Mouse (Mus musculus) G1E (cell line): ENCODE measurements at regions not wholly inside any gene's neighbourhood (a gene's known extent, or its start where the extent isn't known, plus 50 kb on each side); places are given as distances from the start of the nearest gene placed in this dataset.

Source experiments
- ATAC-seq: 2 replicates; pipeline ENCODE4 v1.8.0; 2016; ENCODE audit warnings: mild to moderate bottlenecking; ENCODE audit not compliant: insufficient number of reproducible peaks, poor library complexity, low FRiP score, severe bottlenecking; ENCODE audit errors: extremely low read depth
- DNase-seq: peaks from one replicate; pipeline ENCODE4 v3.0.0; 2012; ENCODE audit warnings: low spot score
- H3K27me3 ChIP-seq: 2 replicates; pipeline ENCODE4 v1.6.1; 2012; ENCODE audit warnings: mild to moderate bottlenecking, low read length, inconsistent platforms; ENCODE audit not compliant: insufficient read depth
- H3K36me3 ChIP-seq: replicated peaks from 2 replicates; pipeline ENCODE3; 2012; ENCODE audit warnings: mild to moderate bottlenecking, inconsistent platforms
- H3K4me1 ChIP-seq: 2 replicates; pipeline ENCODE4 v1.6.1; 2012; ENCODE audit warnings: low read depth, low read length, inconsistent platforms, mixed read lengths; ENCODE audit not compliant: insufficient read depth
- H3K4me3 ChIP-seq: 2 replicates; pipeline ENCODE4 v1.5.1; 2012; ENCODE audit warnings: low read depth, mild to moderate bottlenecking, inconsistent platforms, low read length, moderate library complexity, mixed read lengths
- H3K9me3 ChIP-seq: replicated peaks from 2 replicates; pipeline ENCODE4 v1.6.1; 2012; ENCODE audit warnings: inconsistent platforms
- CTCF ChIP-seq: IDR thresholded peaks from 2 replicates; pipeline ENCODE4 v1.5.1; 2012; ENCODE audit warnings: low read depth, low read length, inconsistent platforms, mixed read lengths
- GATA1 ChIP-seq: IDR thresholded peaks from 2 replicates; pipeline ENCODE4 v1.6.1; 2012; ENCODE audit warnings: borderline replicate concordance, low read length, inconsistent platforms, mixed read lengths
- GATA2 ChIP-seq: IDR thresholded peaks from 2 replicates; pipeline ENCODE4 v1.6.1; 2012; ENCODE audit warnings: low read depth, low read length, inconsistent platforms, borderline replicate concordance
- POLR2AphosphoS5 ChIP-seq: IDR thresholded peaks from 2 replicates; pipeline ENCODE4 v1.6.1; 2012; ENCODE audit warnings: low read depth, low read length, inconsistent platforms; ENCODE audit not compliant: insufficient replicate concordance
- TAL1 ChIP-seq: conservative IDR thresholded peaks from 2 replicates; pipeline ENCODE4 v1.6.1; 2012; ENCODE audit warnings: low read depth, low read length, inconsistent platforms, mixed read lengths

GRCm38 (mm10) chr1:128659857-128660256 is 67.8 kb upstream of the Cxcr4 start:
- ATAC-seq (no peak), DNase-seq (no peak)
- no peaks in the 10 kb centered on the region for H3K4me1 ChIP-seq
- TF ChIP-seq TAL1 (no peak), GATA2 (no peak), CTCF (no peak), GATA1 (no peak), POLR2AphosphoS5 (no peak)
- H3K36me3 ChIP-seq = no peaks in the 10 kb centered on the region
- H3K9me3 ChIP-seq = peaks cover 3% of the 10 kb centered on the region; the same call in 1 of the 2 replicates
- no peak overlapping the region for H3K4me3 ChIP-seq
- H3K27me3 ChIP-seq = no peaks in the 10 kb centered on the region

GRCm38 (mm10) chr1:128658802-128659201 is 66.7 kb upstream of the Cxcr4 start:
- Histone ChIP-seq H3K4me3 (no peak overlapping the region), H3K36me3 (no peaks in the 10 kb centered on the region), H3K9me3 (peaks cover 8% of the 10 kb centered on the region; the same call in 1 of the 2 replicates), H3K27me3 (no peaks in the 10 kb centered on the region), H3K4me1 (no peaks in the 10 kb centered on the region)
- DNase-seq (no peak), ATAC-seq (no peak)
- TF ChIP-seq TAL1 (no peak), POLR2AphosphoS5 (no peak), CTCF (no peak), GATA2 (no peak), GATA1 (no peak)

- Histone ChIP-seq H3K9me3 (peaks cover 16% of the 10 kb centered on the region), H3K4me1 (no peaks in the 10 kb centered on the region), H3K27me3 (no peaks in the 10 kb centered on the region), H3K4me3 (no peak overlapping the region), H3K36me3 (no peaks in the 10 kb centered on the region)
- DNase-seq (no peak), ATAC-seq (no peak)
- TF ChIP-seq GATA2 (no peak), POLR2AphosphoS5 (no peak), GATA1 (no peak), CTCF (no peak), TAL1 (no peak)
Observed at GRCm38 (mm10) chr1:128654099-128654862, 62.2 kb upstream of the Cxcr4 start.

GRCm38 (mm10) chr1:128650596-128650995 is 58.5 kb upstream of the Cxcr4 start:
- Histone ChIP-seq H3K9me3 (peaks cover 14% of the 10 kb centered on the region), H3K4me3 (no peak overlapping the region), H3K27me3 (no peaks in the 10 kb centered on the region), H3K4me1 (no peaks in the 10 kb centered on the region), H3K36me3 (no peaks in the 10 kb centered on the region)
- TF ChIP-seq POLR2AphosphoS5 (no peak), GATA2 (no peak), TAL1 (no peak), CTCF (no peak), GATA1 (no peak)
- DNase-seq = no peak
- ATAC-seq = no peak

- Histone ChIP-seq H3K9me3 (peaks cover 14% of the 10 kb centered on the region), H3K4me1 (no peaks in the 10 kb centered on the region), H3K4me3 (no peak overlapping the region), H3K36me3 (no peaks in the 10 kb centered on the region), H3K27me3 (no peaks in the 10 kb centered on the region)
- no peak for TF ChIP-seq POLR2AphosphoS5
- TF ChIP-seq TAL1 = no peak
- TF ChIP-seq GATA2 = no peak
- TF ChIP-seq GATA1 = no peak
- TF ChIP-seq CTCF = no peak
- ATAC-seq = no peak
- DNase-seq = no peak
Observed at GRCm38 (mm10) chr1:128649490-128650178, 57.5 kb upstream of the Cxcr4 start.

- Histone ChIP-seq H3K9me3 (peaks cover 9% of the 10 kb centered on the region), H3K27me3 (no peaks in the 10 kb centered on the region), H3K4me3 (no peak overlapping the region), H3K4me1 (no peaks in the 10 kb centered on the region), H3K36me3 (no peaks in the 10 kb centered on the region)
- ATAC-seq (no peak), DNase-seq (no peak)
- no peak for TF ChIP-seq TAL1
- no peak for TF ChIP-seq GATA1
- TF ChIP-seq POLR2AphosphoS5 = no peak
- no peak for TF ChIP-seq GATA2
- TF ChIP-seq CTCF = no peak
Observed at GRCm38 (mm10) chr1:128643316-128643776, 51.3 kb upstream of the Cxcr4 start.
